Comparison of ENCODE assay signal across 8 mouse cellular contexts in the genomic region with DNA sequence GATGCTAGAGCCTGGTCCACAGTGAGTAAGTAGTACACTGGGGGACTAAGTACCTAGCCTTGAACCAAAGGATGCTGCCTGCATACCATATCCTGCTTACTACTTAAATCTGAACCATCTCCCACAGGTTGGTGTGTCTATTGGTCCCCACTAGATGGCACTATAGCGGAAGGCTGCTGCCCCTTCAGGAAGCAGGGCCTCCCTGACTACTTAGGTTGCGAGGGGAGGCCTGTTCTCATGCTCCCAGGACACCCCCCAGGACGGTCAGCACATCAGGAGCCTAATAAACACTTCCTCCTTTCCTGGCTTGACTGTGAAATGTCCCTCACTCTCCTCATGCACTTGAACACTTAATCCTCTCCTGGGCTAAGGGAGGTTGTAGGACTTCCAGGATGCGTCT. TPM values are rescaled to one million over a fixed set of nuclear protein-coding genes. Genes with fewer than 3 reads are reported as not detected.
DNase-seq lines count a peak whose midpoint lies in the region; ATAC-seq and TF ChIP-seq lines count a peak whose summit lies in the region.

No protein-coding gene starts in this region.

- DNase-seq in kidney, adult 2 months: peak; percentile 65
- DNase-seq in CD4-positive, CD25-positive, alpha-beta regulatory T cell, adult 2 months (ENCODE audit: low read depth, low spot score): peak; percentile 87
- no peak for DNase-seq in Patski (ENCODE audit: low read depth, low spot score)
- peak; percentile 55 for DNase-seq in embryonic facial prominence, embryonic 10.5 days (ENCODE audit: low spot score)
- peak; percentile 65 to 74 for DNase-seq in left cerebral cortex, postnatal 14 days (ENCODE audit: low spot score in 2 of 2)
- peak; percentile 56 for DNase-seq in neural tube, embryonic 11.5 days (ENCODE audit: low spot score)
- no peak for DNase-seq in urinary bladder, adult 2 months (ENCODE audit: low spot score)

- POLR2A ChIA-PET in Patski (lab: Charles Lee): no interaction called here

- no peaks in the 10 kb centered on the region; the same call in 1 of the 2 replicates for H3K36me3 ChIP-seq in kidney, adult 2 months (ENCODE audit: control insufficient read depth, insufficient read depth, low read length)
- H3K36me3 ChIP-seq in kidney, embryonic 14.5 days (ENCODE audit: control insufficient read depth, insufficient read depth, low read length): peaks cover 73% of the 10 kb centered on the region
- H3K36me3 ChIP-seq in embryonic facial prominence, embryonic 10.5 days (replicated peaks): peaks cover 79% of the 10 kb centered on the region
- H3K36me3 ChIP-seq in neural tube, embryonic 11.5 days (ENCODE audit: control insufficient read depth, insufficient read depth, low read length): peaks cover 54% of the 10 kb centered on the region

- H3K4me3 ChIP-seq in kidney, adult 2 months (ENCODE audit: insufficient read depth, low read depth, low read length): no peak overlapping the region
- H3K4me3 ChIP-seq in kidney, embryonic 14.5 days (ENCODE audit: low read length): no peak overlapping the region
- no peak overlapping the region for H3K4me3 ChIP-seq in embryonic facial prominence, embryonic 10.5 days
- H3K4me3 ChIP-seq in neural tube, embryonic 11.5 days (ENCODE audit: low read depth, low read length): no peak overlapping the region

- H3K9ac ChIP-seq in kidney, embryonic 14.5 days (ENCODE audit: low read depth, low read length): no peak overlapping the region
- H3K9ac ChIP-seq in neural tube, embryonic 11.5 days (ENCODE audit: low read length): no peak overlapping the region

- no peak overlapping the region for H3K27ac ChIP-seq in kidney, adult 2 months (ENCODE audit: insufficient read depth, low read depth, low read length)
- H3K27ac ChIP-seq in kidney, embryonic 14.5 days (ENCODE audit: low read depth, low read length): no peak overlapping the region
- no peak overlapping the region for H3K27ac ChIP-seq in embryonic facial prominence, embryonic 10.5 days (replicated peaks)
- H3K27ac ChIP-seq in neural tube, embryonic 11.5 days (ENCODE audit: low read depth, low read length): no peak overlapping the region

- 32% methylated on average over 4 of the region's 4 CpGs for WGBS in kidney, adult 2 months
- WGBS in kidney, embryonic 14.5 days: 26% methylated on average over 4 of the region's 4 CpGs
- WGBS in embryonic facial prominence, embryonic 10.5 days: 42% methylated on average over 4 of the region's 4 CpGs
- WGBS in neural tube, embryonic 11.5 days: 38% methylated on average over 4 of the region's 4 CpGs

- H3K4me2 ChIP-seq in kidney, embryonic 14.5 days (replicated peaks; ENCODE audit: low read depth, low read length): no peak overlapping the region
- H3K4me2 ChIP-seq in neural tube, embryonic 11.5 days (ENCODE audit: low read depth): no peak overlapping the region

- H3K9me3 ChIP-seq in kidney, embryonic 14.5 days (ENCODE audit: control insufficient read depth, low read length): no peaks in the 10 kb centered on the region
- H3K9me3 ChIP-seq in embryonic facial prominence, embryonic 10.5 days: 0 out of 2 replicates have a peak, but pooled peaks cover 2% of the 10 kb centered on the region
- no peaks in the 10 kb centered on the region for H3K9me3 ChIP-seq in neural tube, embryonic 11.5 days (ENCODE audit: control insufficient read depth, low read length)

- intact Hi-C loops in left cerebral cortex, postnatal 14 days (cut with DNase I): loop anchor here (5.0 kb wide), 1 partner anchor 46 kb away; no protein-coding TSS in a partner anchor

- peak; percentile 87 for TF ChIP-seq CTCF in kidney, adult 2 months (conservative IDR thresholded peaks at IDR 0.05; ENCODE audit: insufficient read depth, insufficient read length, low read depth, low read length)
- no peak for TF ChIP-seq CTCF in Patski (IDR thresholded peaks at IDR 0.05)

- in situ Hi-C loops in Patski (cut with MboI; ENCODE audit: low pct_unique_long_range_greater_than_20kb): loop anchor here (5.0 kb wide), 1 partner anchor 46 kb away; no protein-coding TSS in a partner anchor

- H3K4me1 ChIP-seq in kidney, adult 2 months (ENCODE audit: control insufficient read depth, insufficient read depth, low read length): no peaks in the 10 kb centered on the region; the same call in 1 of the 2 replicates
- peaks cover 10% of the 10 kb centered on the region for H3K4me1 ChIP-seq in kidney, embryonic 14.5 days (ENCODE audit: control insufficient read depth, insufficient read depth, low read length)
- peaks cover 17% of the 10 kb centered on the region for H3K4me1 ChIP-seq in embryonic facial prominence, embryonic 10.5 days
- H3K4me1 ChIP-seq in neural tube, embryonic 11.5 days (ENCODE audit: control insufficient read depth, insufficient read depth, low read length): 0 out of 2 replicates have a peak, but pooled peaks cover 9% of the 10 kb centered on the region

- CTCF ChIA-PET in Patski (lab: Charles Lee): interaction anchor here (0.6 to 3.5 kb wide), 5 partner anchors 10 to 27 kb away, joined by 3 to 11 read pairs (median 3); no protein-coding TSS in a partner anchor

- no peaks in the 10 kb centered on the region for H3K27me3 ChIP-seq in kidney, adult 2 months (replicated peaks; ENCODE audit: control insufficient read depth, insufficient read depth, low read length)
- peaks cover 18% of the 10 kb centered on the region for H3K27me3 ChIP-seq in kidney, embryonic 14.5 days (ENCODE audit: control insufficient read depth, insufficient read depth, low read length)
- no peaks in the 10 kb centered on the region for H3K27me3 ChIP-seq in Patski
- peaks cover 37% of the 10 kb centered on the region for H3K27me3 ChIP-seq in embryonic facial prominence, embryonic 10.5 days (replicated peaks; ENCODE audit: low read depth, poor library complexity, severe bottlenecking)
- H3K27me3 ChIP-seq in neural tube, embryonic 11.5 days (ENCODE audit: control insufficient read depth, insufficient read depth, low read length): peaks cover 23% of the 10 kb centered on the region

- no peak for ATAC-seq in kidney, embryonic 14.5 days (ENCODE audit: low FRiP score, low TSS enrichment)
- peak; percentile 31 for ATAC-seq in Patski
- ATAC-seq in neural tube, embryonic 11.5 days (ENCODE audit: insufficient read depth, low FRiP score, low TSS enrichment): 0 out of 2 replicates have a peak, but pooled peaks have one; percentile 25

- TF ChIP-seq POLR2A in kidney, adult 2 months (IDR thresholded peaks at IDR 0.05; ENCODE audit: low read depth, low read length): no peak

RNA-seq across cellular contexts. Expression of a gene that starts 4.0 kb away (rescaled TPM):
- polyA plus RNA-seq in kidney, adult 2 months (2012; rRNA removed): 25.1 and 27.9 TPM in 2 replicates
- 1.0 and 1.6 TPM in 2 replicates for polyA plus RNA-seq in kidney, embryonic 14.5 days (2014; fragmentation: Nextera tagmentation; extraction: Ambion mirVana)
- 8.5 TPM for polyA plus RNA-seq in Patski (2021)
- 1.2 and 1.3 TPM in 2 replicates for polyA plus RNA-seq in embryonic facial prominence, embryonic 10.5 days (2016; fragmentation: Nextera tagmentation; extraction: Ambion mirVana)
- 100 to 1,000 TPM; 359 to 374 TPM for total RNA-seq in left cerebral cortex, postnatal 14 days (2021)
- polyA plus RNA-seq in neural tube, embryonic 11.5 days (2014; fragmentation: Nextera tagmentation; extraction: Ambion mirVana): 0.65 and 0.94 TPM in 2 replicates
- 49.1 and 54.5 TPM in 2 replicates for polyA plus RNA-seq in urinary bladder, adult 2 months (2012; rRNA removed)

RNA-seq across cellular contexts. Expression of a gene that starts 15.8 kb away (rescaled TPM):
- polyA plus RNA-seq in kidney, adult 2 months (2012; rRNA removed): 626 and 739 TPM in 2 replicates
- 26.4 and 27.5 TPM in 2 replicates for polyA plus RNA-seq in kidney, embryonic 14.5 days (2014; fragmentation: Nextera tagmentation; extraction: Ambion mirVana)
- 0.10 TPM for polyA plus RNA-seq in Patski (2021)
- polyA plus RNA-seq in embryonic facial prominence, embryonic 10.5 days (2016; fragmentation: Nextera tagmentation; extraction: Ambion mirVana): 4.0 and 4.3 TPM in 2 replicates
- 1 to 10 TPM; 2.0 to 3.3 TPM for total RNA-seq in left cerebral cortex, postnatal 14 days (2021)
- 1.6 TPM in 2 replicates for polyA plus RNA-seq in neural tube, embryonic 11.5 days (2014; fragmentation: Nextera tagmentation; extraction: Ambion mirVana)
- polyA plus RNA-seq in urinary bladder, adult 2 months (2012; rRNA removed): 2.2 and 2.7 TPM in 2 replicates

RNA-seq across cellular contexts. Expression of a gene that starts 24.9 kb away (rescaled TPM):
- 53.8 and 57.1 TPM in 2 replicates for polyA plus RNA-seq in kidney, adult 2 months (2012; rRNA removed)
- 50.3 and 61.9 TPM in 2 replicates for polyA plus RNA-seq in kidney, embryonic 14.5 days (2014; fragmentation: Nextera tagmentation; extraction: Ambion mirVana)
- polyA plus RNA-seq in Patski (2021): 48.2 TPM
- polyA plus RNA-seq in embryonic facial prominence, embryonic 10.5 days (2016; fragmentation: Nextera tagmentation; extraction: Ambion mirVana): 96.1 and 102 TPM in 2 replicates
- total RNA-seq in left cerebral cortex, postnatal 14 days (2021): 100 to 1,000 TPM; 111 to 121 TPM
- 144 and 159 TPM in 2 replicates for polyA plus RNA-seq in neural tube, embryonic 11.5 days (2014; fragmentation: Nextera tagmentation; extraction: Ambion mirVana)
- polyA plus RNA-seq in urinary bladder, adult 2 months (2012; rRNA removed): 49.4 and 60.1 TPM in 2 replicates

RNA-seq across cellular contexts. Expression of a gene that starts 54.3 kb away (rescaled TPM):
- 4.8 and 5.1 TPM in 2 replicates for polyA plus RNA-seq in kidney, adult 2 months (2012; rRNA removed)
- 13.4 and 18.2 TPM in 2 replicates for polyA plus RNA-seq in kidney, embryonic 14.5 days (2014; fragmentation: Nextera tagmentation; extraction: Ambion mirVana)
- not detected for polyA plus RNA-seq in Patski (2021)
- 7.5 and 8.8 TPM in 2 replicates for polyA plus RNA-seq in embryonic facial prominence, embryonic 10.5 days (2016; fragmentation: Nextera tagmentation; extraction: Ambion mirVana)
- not detected for total RNA-seq in left cerebral cortex, postnatal 14 days (2021)
- 6.0 and 7.7 TPM in 2 replicates for polyA plus RNA-seq in neural tube, embryonic 11.5 days (2014; fragmentation: Nextera tagmentation; extraction: Ambion mirVana)
- polyA plus RNA-seq in urinary bladder, adult 2 months (2012; rRNA removed): 445 and 558 TPM in 2 replicates

Comparison
In these comparisons a context has a peak if more than half of its experiments do, and no peak if none do; other contexts are left out.
1. RNA of a gene that starts 15.8 kb away (polyA plus RNA-seq): 626 to 739 TPM in kidney, adult 2 months; 26.4 to 27.5 TPM in kidney, embryonic 14.5 days, 4.0 to 4.3 TPM in embryonic facial prominence, embryonic 10.5 days, 2.2 to 2.7 TPM in urinary bladder, adult 2 months, 1.6 TPM in neural tube, embryonic 11.5 days and 0.10 TPM in Patski (single experiment); every median in the first group is over 10 times any median in the second.
2. DNase-seq: peak in kidney, adult 2 months (single experiment), CD4-positive, CD25-positive, alpha-beta regulatory T cell, adult 2 months (single experiment), embryonic facial prominence, embryonic 10.5 days (single experiment), left cerebral cortex, postnatal 14 days (2 of 2) and neural tube, embryonic 11.5 days (single experiment); none in Patski (single experiment) and urinary bladder, adult 2 months (single experiment).